Mouse (Mus musculus) kidney, adult 10 weeks (tissue): Measurements from ENCODE around the gene Gm45337. TPM values are rescaled to one million over a fixed set of nuclear protein-coding genes. Genes with fewer than 3 reads are reported as not detected.

Experiments
- polyA plus RNA-seq: library from polyadenylated mRNA; stranded (reverse); fragments of 350-450 nt; fragmentation: Illumina TruSeq; extraction: RNeasy Lipid Tissue Mini Kit (QIAGEN cat#74804); gene quantifications from one replicate; pipeline ENCODE4 v1.2.3, GENCODE M21; 2014; ENCODE audit warnings: low read depth, low replicate concordance

Gm45337 gene
- not detected for polyA plus RNA-seq

GRCm38 (mm10) chr7:142144507-142144906 lies at the start of gene Gm45337:
Gm45337 (minus strand) TSS chr7:142144607.

GRCm38 (mm10) chr7:142190289-142190688 lies 45.9 kb upstream of the Gm45337 start, which contains the start of gene Gm10153:
Gm10153 (minus strand) TSS chr7:142190389.

GRCm38 (mm10) chr7:142175905-142176304 lies 31.5 kb upstream of the Gm45337 start, which contains the start of gene Krtap5-2:
Krtap5-2 (minus strand) TSS chr7:142176005.

GRCm38 (mm10) chr7:142165639-142166038 lies 21.2 kb upstream of the Gm45337 start, which contains the start of gene Gm4553:
Gm4553 (minus strand) TSS chr7:142165739.

GRCm38 (mm10) chr7:142157013-142157412 lies 12.6 kb upstream of the Gm45337 start, which contains the start of gene Gm29735:
Gm29735 (minus strand) TSS chr7:142157113.

GRCm38 (mm10) chr7:142135934-142136333 lies 8.5 kb downstream of the Gm45337 start, which contains the start of gene Gm39115:
Gm39115 (minus strand) TSS chr7:142136034.

GRCm38 (mm10) chr7:142120629-142121028 lies 23.8 kb downstream of the Gm45337 start, which contains the start of gene Gm45618:
Gm45618 (minus strand) TSS chr7:142120729.

GRCm38 (mm10) chr7:142095183-142095931 lies 49.0 kb downstream of the Gm45337 start, which contains the start of gene Dusp8:
Dusp8 (minus strand) TSS chr7:142095843.

Other genes starting within 250 kb of the Gm45337 start
- gene Tollip, start 226.1 kb downstream of the Gm45337 start, polyA plus RNA-seq = 47.6 TPM
- gene Brsk2, start 194.9 kb downstream of the Gm45337 start, polyA plus RNA-seq = not detected
- 10.8 TPM for gene Mob2, start 83.5 kb downstream of the Gm45337 start, polyA plus RNA-seq
- gene Dusp8, start 48.8 kb downstream of the Gm45337 start, polyA plus RNA-seq = 0.28 TPM
- gene Gm45618, start 23.9 kb downstream of the Gm45337 start, polyA plus RNA-seq = not detected
- not detected for gene Gm39115, start 8.6 kb downstream of the Gm45337 start, polyA plus RNA-seq
- not detected for gene Gm29735, start 12.5 kb upstream of the Gm45337 start, polyA plus RNA-seq
- not detected for gene Gm4553, start 21.1 kb upstream of the Gm45337 start, polyA plus RNA-seq
- gene Krtap5-2, start 31.4 kb upstream of the Gm45337 start, polyA plus RNA-seq = not detected
- gene Gm10153, start 45.8 kb upstream of the Gm45337 start, polyA plus RNA-seq = not detected
- gene Krtap5-3, start 56.8 kb upstream of the Gm45337 start, polyA plus RNA-seq = not detected
- gene Gm7579, start 67.3 kb upstream of the Gm45337 start, polyA plus RNA-seq = not detected
- gene Krtap5-5, start 85.4 kb upstream of the Gm45337 start, polyA plus RNA-seq = not detected
- not detected for gene Gm40460, start 96.5 kb upstream of the Gm45337 start, polyA plus RNA-seq
- gene Gm2431, start 113.7 kb upstream of the Gm45337 start, polyA plus RNA-seq = not detected
- gene Gm4559, start 129.8 kb upstream of the Gm45337 start, polyA plus RNA-seq = not detected
- gene Krtap5-1, start 152.5 kb upstream of the Gm45337 start, polyA plus RNA-seq = not detected
- gene Krtap5-4, start 158.9 kb upstream of the Gm45337 start, polyA plus RNA-seq = not detected
- gene Ifitm10, start 229.1 kb upstream of the Gm45337 start, polyA plus RNA-seq = not detected
- gene Gm49369, start 238.1 kb upstream of the Gm45337 start, polyA plus RNA-seq = 33.5 TPM
- 46.4 TPM for gene Ctsd, start 243.4 kb upstream of the Gm45337 start, polyA plus RNA-seq